Mouse (Mus musculus) heart, adult 2 months (tissue): ENCODE results near the gene U2af1l4.

Experiments used
- CTCF ChIP-seq: fragments of 200-600 bp; IDR thresholded peaks from 2 replicates; pipeline ENCODE4 v1.8.1; 2022; ENCODE audit warnings: antibody characterized with exemption, mild to moderate bottlenecking, moderate library complexity
- POLR2A ChIP-seq: fragments of 200-500 bp; IDR thresholded peaks from 2 replicates; pipeline ENCODE4 v1.6.1; 2011; ENCODE audit warnings: mild to moderate bottlenecking, low read depth, low read length, control low read depth; ENCODE audit not compliant: insufficient read depth

DNA sequence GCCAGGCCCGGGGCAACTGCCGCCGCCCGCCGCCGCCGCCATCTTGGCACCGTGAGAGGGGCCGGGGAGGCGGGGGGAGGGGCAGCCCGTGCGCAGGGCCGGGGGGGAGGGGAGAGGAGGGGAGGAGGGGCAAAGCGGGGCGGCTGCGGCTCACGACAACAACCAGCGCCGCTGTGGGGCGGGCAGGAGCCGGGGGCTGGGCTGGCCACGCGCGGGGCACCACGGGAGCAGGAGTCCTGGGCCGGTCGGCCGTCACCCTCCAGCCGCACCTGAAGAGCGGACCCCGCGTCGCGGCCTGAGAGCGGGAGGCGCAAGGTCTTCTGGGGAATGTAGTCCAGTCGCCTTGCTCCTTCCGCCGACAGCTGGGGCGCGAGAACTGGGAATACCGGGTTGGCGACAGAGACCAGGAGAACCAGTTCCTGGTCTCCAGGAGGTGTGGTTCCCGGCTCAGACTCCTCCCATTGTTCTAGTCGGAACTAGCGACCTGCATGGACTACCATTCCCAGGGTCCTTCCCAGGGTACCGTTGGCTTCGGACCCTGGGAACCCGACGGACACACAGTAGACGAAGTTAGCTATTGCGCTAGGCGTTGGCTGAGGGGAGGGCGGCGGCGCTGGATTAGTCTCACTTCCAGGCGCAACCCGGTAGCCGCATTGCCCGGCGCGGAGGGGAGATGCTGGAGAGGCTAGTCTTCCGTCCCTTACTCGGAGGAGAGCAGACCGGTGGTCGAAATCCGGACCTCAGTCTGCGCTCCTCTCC, 25.8 kb downstream of the U2af1l4 start, which contains the start of gene Kmt2b:
- TF ChIP-seq POLR2A (peak; percentile 87), CTCF (no peak)
